Mouse (Mus musculus): ENCODE data around the gene Mstn.

The Mstn gene

GRCm38 (mm10) chr1:53110561-53110960 lies 49.1 kb downstream of the Mstn start:
- DNase-seq (ENCODE audit: low spot score) = no peak

Measured in urinary bladder, postnatal 10 days (tissue).